Mouse (Mus musculus): ENCODE results near the gene Nfkbil1.
A peak's percentile ranks its signal among the peaks of the same experiment; 100 is the strongest.

DNA sequence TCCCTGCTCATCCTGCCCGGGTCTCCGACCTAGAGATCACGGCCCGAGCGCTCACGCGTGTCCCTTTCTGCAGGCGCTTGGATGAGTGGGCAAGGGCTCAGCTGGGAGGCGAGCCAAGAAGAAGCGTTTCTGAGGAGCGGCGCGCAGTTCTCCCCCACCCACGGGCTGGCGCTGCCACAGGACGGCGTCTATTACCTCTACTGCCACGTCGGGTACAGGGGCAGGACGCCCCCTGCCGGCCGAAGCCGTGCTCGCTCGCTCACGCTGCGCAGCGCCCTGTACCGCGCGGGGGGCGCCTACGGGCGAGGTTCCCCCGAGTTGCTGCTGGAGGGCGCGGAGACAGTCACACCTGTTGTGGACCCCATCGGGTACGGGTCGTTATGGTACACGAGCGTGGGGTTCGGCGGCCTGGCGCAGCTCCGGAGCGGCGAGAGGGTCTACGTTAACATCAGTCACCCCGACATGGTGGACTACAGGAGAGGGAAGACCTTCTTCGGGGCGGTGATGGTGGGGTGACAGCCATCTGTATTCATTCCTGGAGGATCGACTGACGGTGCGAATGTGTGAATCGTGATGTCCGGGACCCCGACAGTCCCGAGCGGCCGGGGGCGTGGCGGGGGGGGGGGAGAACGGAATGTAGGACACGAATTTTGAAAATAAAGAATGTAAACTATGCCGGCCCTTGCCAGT, 39.8 kb downstream of the Nfkbil1 start:
- TF ChIP-seq CTCF (IDR thresholded peaks at IDR 0.05) (peak; percentile 98), EP300 (IDR thresholded peaks at IDR 0.05) (no peak)
